Mouse (Mus musculus) ES-Bruce4 (cell line): ENCODE measurements around the gene Ctnnd2.
A peak's percentile ranks its signal among the peaks of the same experiment; 100 is the strongest.

ENCODE experiments used
- EP300 ChIP-seq: IDR thresholded peaks from 2 replicates; pipeline ENCODE4 v1.6.1; 2011; ENCODE audit warnings: low read depth, low read length; ENCODE audit not compliant: insufficient read depth
- POLR2A ChIP-seq: IDR thresholded peaks from one replicate; pipeline ENCODE4 v1.8.1; 2011; ENCODE audit warnings: low read length; ENCODE audit not compliant: insufficient read depth

- TF ChIP-seq POLR2A (no peak), EP300 (0 out of 2 replicates have a peak, but pooled peaks have one; percentile 10)
Measured at GRCm38 (mm10) chr15:30406254-30406653, 233.9 kb downstream of the Ctnnd2 start.
